ENCODE assay signal across 23 mouse cellular contexts in genomic region chr13:89637012-89637411, GRCm38 (mm10).
"Had no signal": no experiment of that assay in that cellular context is flagged by ENCODE, and none has a peak within 500 bp of the region (broad histone marks: within the 10 kb centered on the region; RNA-seq: fewer than 3 reads in every experiment).

No protein-coding gene starts in this region.

- H3K27me3 ChIP-seq: heart, embryonic 13.5 days; heart, embryonic 15.5 days; hindbrain, embryonic 13.5 days; hindbrain, embryonic 15.5 days; intestine, embryonic 15.5 days; limb, embryonic 13.5 days; limb, embryonic 15.5 days had no signal

- H3K4me3 ChIP-seq: heart, adult 2 months; heart, embryonic 13.5 days; heart, embryonic 15.5 days; hindbrain, embryonic 13.5 days; hindbrain, embryonic 15.5 days; intestine, embryonic 15.5 days; layer of hippocampus, adult 2 months; limb, embryonic 13.5 days; limb, embryonic 15.5 days had no signal

- H3K4me2 ChIP-seq: heart, embryonic 11.5 days; heart, embryonic 13.5 days; heart, embryonic 15.5 days; hindbrain, embryonic 13.5 days; hindbrain, embryonic 15.5 days; intestine, embryonic 15.5 days; limb, embryonic 13.5 days; limb, embryonic 15.5 days had no signal

- H3K36me3 ChIP-seq: heart, embryonic 13.5 days; heart, embryonic 15.5 days; hindbrain, embryonic 13.5 days; hindbrain, embryonic 15.5 days; intestine, embryonic 15.5 days; limb, embryonic 13.5 days; limb, embryonic 15.5 days had no signal

- H3K27ac ChIP-seq: heart, adult 2 months; heart, embryonic 13.5 days; heart, embryonic 15.5 days; hindbrain, embryonic 13.5 days; hindbrain, embryonic 15.5 days; intestine, embryonic 15.5 days; layer of hippocampus, adult 2 months; limb, embryonic 13.5 days; limb, embryonic 15.5 days had no signal

- DNase-seq: gastrocnemius, postnatal 14 days; gastrocnemius, postnatal 36 days; heart, adult 11 months; heart, adult 2 months; heart, postnatal 14 days; heart, postnatal 36 days; kidney, adult 18-20 months; kidney, adult 8-10 months; kidney, postnatal 10 days; kidney, postnatal 25 days; kidney, postnatal 4 days; left cerebral cortex, postnatal 4 days had no signal

- H3K9ac ChIP-seq: heart, embryonic 13.5 days; heart, embryonic 15.5 days; hindbrain, embryonic 13.5 days; hindbrain, embryonic 15.5 days; intestine, embryonic 15.5 days; limb, embryonic 13.5 days; limb, embryonic 15.5 days had no signal

- ATAC-seq: inflammation-experienced regulatory T-cells, adult 6 months; intestine, embryonic 15.5 days; intestine, postnatal 0 days had no signal

- H3K9me3 ChIP-seq: heart, embryonic 13.5 days; heart, embryonic 15.5 days; hindbrain, embryonic 13.5 days; hindbrain, embryonic 15.5 days; intestine, embryonic 15.5 days; limb, embryonic 13.5 days; limb, embryonic 15.5 days had no signal

- H3K4me1 ChIP-seq: heart, embryonic 13.5 days; heart, embryonic 15.5 days; hindbrain, embryonic 13.5 days; hindbrain, embryonic 15.5 days; intestine, embryonic 15.5 days; limb, embryonic 13.5 days; limb, embryonic 15.5 days had no signal
